Mouse (Mus musculus): ENCODE data around the gene Igsf8.

GRCm38 (mm10) chr1:172274116-172274515, 12.7 kb downstream of the Igsf8 start:
- TF ChIP-seq CTCF (IDR thresholded peaks at IDR 0.05) (no peak), EP300 (IDR thresholded peaks at IDR 0.05; ENCODE audit: insufficient read depth, low read depth, low read length) (no peak)
